Mouse (Mus musculus) fibroblast of lung, adult 2 months (primary cell): ENCODE measurements around the gene Stx8.
A peak's percentile ranks its signal among the peaks of the same experiment; 100 is the strongest.

Source experiments
- DNase-seq: peaks from one replicate; pipeline ENCODE4 v3.0.0-alpha.2; 2011; ENCODE audit warnings: low read depth

The Stx8 gene

GRCm38 (mm10) chr11:68145586-68146455, 179.8 kb downstream of the Stx8 start:
- no peak for DNase-seq

GRCm38 (mm10) chr11:68146456-68146851, 180.5 kb downstream of the Stx8 start:
- DNase-seq: no peak

GRCm38 (mm10) chr11:68150938-68151337, 184.9 kb downstream of the Stx8 start:
- DNase-seq: no peak

- DNase-seq: no peak
Observed at GRCm38 (mm10) chr11:68155821-68156220, 189.8 kb downstream of the Stx8 start.

- DNase-seq: no peak
Observed at GRCm38 (mm10) chr11:68158166-68158565, 192.2 kb downstream of the Stx8 start.

GRCm38 (mm10) chr11:68159867-68160266, 193.9 kb downstream of the Stx8 start:
- no peak for DNase-seq

- DNase-seq: no peak
Observed at GRCm38 (mm10) chr11:68164408-68164807, 198.4 kb downstream of the Stx8 start.

- no peak for DNase-seq
Observed at GRCm38 (mm10) chr11:68168427-68168826, 202.4 kb downstream of the Stx8 start.

GRCm38 (mm10) chr11:68171973-68172647, 206.1 kb downstream of the Stx8 start:
- DNase-seq: peak; percentile 41

- DNase-seq: no peak
Observed at GRCm38 (mm10) chr11:68172648-68173045, 206.7 kb downstream of the Stx8 start.

GRCm38 (mm10) chr11:68176550-68176949, 210.6 kb downstream of the Stx8 start:
- DNase-seq: no peak

- no peak for DNase-seq
Observed at GRCm38 (mm10) chr11:68177415-68177814, 211.4 kb downstream of the Stx8 start.

GRCm38 (mm10) chr11:68185647-68186046, 219.7 kb downstream of the Stx8 start:
- DNase-seq: no peak

GRCm38 (mm10) chr11:68187242-68187641, 221.2 kb downstream of the Stx8 start:
- no peak for DNase-seq

GRCm38 (mm10) chr11:68188695-68189201, 222.8 kb downstream of the Stx8 start:
- DNase-seq: no peak

- no peak for DNase-seq
Observed at GRCm38 (mm10) chr11:68190849-68191248, 224.9 kb downstream of the Stx8 start.

- no peak for DNase-seq
Observed at GRCm38 (mm10) chr11:68195168-68195567, 229.2 kb downstream of the Stx8 start.

- no peak for DNase-seq
Observed at GRCm38 (mm10) chr11:68195693-68196176, 229.7 kb downstream of the Stx8 start.

- no peak for DNase-seq
Observed at GRCm38 (mm10) chr11:68196566-68196965, 230.6 kb downstream of the Stx8 start.

- DNase-seq: no peak
Observed at GRCm38 (mm10) chr11:68197471-68197870, 231.5 kb downstream of the Stx8 start.

- DNase-seq: no peak
Observed at GRCm38 (mm10) chr11:68198696-68199095, 232.7 kb downstream of the Stx8 start.

GRCm38 (mm10) chr11:68199103-68199502, 233.1 kb downstream of the Stx8 start:
- no peak for DNase-seq
